Mouse (Mus musculus): Measurements from ENCODE around the gene Hcn2.

Gene Hcn2

DNA sequence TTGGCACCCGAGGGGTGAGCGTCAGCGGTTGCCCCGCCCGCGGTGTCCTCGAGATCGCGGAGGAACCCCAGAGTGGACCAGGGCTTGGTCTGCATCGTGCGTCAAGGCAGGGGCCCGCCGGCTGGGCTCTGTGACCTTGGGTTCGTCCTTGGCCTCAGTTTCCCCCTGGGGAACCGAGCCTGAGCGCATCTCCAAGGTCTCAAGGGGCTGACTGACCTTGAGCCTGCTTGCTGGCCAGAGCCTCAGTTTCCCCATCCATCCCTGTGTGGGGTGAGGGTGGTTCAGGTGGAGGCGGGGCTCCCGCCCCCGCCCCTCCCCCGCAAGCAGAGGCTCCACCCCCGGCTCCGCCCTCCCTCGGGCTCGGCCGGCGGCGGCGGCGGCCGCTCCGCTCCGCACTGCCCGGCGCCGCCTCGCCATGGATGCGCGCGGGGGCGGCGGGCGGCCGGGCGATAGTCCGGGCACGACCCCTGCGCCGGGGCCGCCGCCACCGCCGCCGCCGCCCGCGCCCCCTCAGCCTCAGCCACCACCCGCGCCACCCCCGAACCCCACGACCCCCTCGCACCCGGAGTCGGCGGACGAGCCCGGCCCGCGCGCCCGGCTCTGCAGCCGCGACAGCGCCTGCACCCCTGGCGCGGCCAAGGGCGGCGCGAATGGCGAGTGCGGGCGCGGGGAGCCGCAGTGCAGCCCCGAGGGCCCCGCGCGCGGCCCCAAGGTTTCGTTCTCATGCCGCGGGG, at the start of gene Hcn2:
Gene Hcn2, plus strand, starts transcription at position 381 of the 734 bp plus-strand sequence.
- DNase-seq (ENCODE audit: low read depth, low spot score), result no peak

GRCm38 (mm10) chr10:79668076-79668475, 48.4 kb upstream of the Hcn2 start:
- DNase-seq (ENCODE audit: low read depth, low spot score), result no peak

DNA sequence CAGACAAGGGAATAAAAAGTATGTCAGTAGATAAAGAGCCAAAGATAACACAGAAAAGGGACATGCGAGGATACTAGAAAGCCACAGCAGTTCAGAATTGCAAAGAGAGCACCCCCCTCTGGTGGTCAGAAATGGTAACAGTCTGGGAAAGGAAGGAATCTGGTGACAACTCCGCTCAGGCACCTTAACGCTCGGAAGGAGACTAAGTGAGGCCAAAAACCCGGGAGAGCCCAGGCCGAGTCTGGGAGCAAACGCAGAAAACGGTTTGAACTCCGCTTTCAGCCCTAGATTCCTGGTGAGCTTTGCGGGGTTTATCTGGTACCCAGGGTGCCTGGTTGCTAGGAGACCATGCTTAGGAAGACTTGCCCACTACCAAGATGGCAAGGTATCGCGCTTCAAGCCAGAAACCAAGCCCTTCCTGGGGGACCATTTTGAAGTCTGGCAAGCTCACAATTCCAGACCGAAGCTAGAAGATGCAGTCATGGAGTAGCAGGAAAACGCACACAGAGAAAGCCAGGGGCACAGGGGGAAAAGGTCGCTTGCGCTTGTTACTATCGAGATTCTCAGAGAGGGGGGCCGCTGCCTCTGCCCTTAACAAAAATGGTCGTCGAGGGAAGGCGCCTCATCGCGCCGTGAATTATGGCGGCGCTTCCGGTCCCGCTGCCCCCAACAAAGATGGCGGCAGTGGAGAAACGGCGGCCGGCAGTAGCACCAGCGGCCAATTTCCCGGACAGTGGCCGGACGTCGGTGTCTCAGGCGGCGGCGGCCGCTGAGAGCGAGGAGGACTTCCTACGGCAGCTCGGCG, 47.5 kb upstream of the Hcn2 start, which contains the start of gene Tpgs1:
Gene Tpgs1, plus strand, starts transcription at position 599 of the 805 bp plus-strand sequence.
- peak; percentile 83 for DNase-seq (ENCODE audit: low read depth, low spot score)

GRCm38 (mm10) chr10:79669576-79670057, 46.8 kb upstream of the Hcn2 start:
- no peak for DNase-seq (ENCODE audit: low read depth, low spot score)

DNA sequence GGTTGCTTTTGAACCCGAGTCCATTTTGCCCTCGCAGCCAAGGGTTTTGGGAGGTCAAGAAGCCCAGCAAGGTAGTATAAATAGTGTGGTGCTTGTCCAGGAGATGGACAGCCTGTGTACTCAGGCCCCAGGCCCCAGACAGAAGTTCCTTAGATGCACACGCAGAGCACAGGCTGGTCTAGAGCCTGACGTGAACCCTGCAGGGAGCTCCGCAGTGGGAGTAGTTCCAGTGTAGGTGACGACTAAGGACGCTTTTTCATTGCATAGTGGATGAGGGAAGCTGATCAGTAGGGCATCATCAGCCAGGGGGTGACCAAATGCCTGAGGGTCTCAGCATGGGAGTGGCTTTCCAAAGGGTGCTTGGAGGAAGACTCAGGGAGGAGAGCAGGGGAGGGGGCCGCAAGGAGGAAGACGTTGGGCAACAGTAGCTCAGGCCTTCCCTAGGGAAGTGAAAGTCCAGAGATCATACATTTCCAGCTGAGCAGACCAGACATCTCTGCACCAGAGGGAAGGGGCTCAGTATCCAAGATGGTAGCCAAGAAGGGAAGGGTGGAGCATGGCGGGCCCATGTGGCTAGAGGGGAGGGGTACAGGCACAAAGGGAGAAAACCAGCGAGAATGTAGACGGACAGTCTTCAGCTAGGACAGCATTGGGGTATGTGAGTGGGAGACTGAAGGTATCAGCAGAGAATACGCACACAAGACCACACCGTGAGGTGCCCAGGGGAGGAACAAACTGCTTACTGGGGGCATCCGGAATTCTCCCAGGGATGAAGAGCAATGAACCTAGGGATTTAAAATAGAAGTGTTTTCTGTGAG, 46.2 kb upstream of the Hcn2 start:
- DNase-seq (ENCODE audit: low read depth, low spot score), result no peak

DNA sequence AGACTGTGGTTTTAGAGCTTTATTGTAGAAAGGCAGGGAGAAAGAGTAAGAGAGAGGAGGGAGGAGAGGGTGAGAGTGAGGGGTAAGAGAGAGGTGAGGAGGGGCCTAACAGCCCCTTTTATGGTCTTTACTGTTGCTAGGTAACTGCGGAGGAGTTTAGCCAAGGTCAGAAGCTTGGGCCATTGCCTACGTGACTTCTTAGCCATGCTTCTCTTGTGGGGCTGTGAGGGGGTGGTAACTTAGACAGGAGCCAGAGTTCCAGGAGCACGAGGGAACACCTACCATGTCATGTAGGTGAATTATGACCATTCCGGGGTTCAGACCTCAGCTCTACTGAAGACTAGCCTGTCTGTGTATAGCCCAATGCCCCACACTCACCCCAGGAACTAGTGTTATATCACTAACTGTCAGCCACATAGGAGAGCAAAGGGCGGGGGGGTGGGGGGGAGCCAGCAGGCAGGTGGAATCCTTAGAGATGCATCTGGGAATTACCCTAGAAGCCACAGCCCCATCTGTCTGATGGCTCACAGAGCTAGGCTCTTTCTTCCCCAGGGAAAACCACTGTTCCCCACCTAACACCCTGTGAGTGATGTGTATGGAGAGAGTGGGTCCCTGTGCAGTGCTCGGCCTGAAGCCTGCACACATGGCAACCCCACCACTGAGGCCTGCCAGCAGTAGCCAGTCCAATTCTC, 44.9 kb upstream of the Hcn2 start:
- DNase-seq (ENCODE audit: low read depth, low spot score), result no peak

- DNase-seq (ENCODE audit: low read depth, low spot score), result no peak
Measured at GRCm38 (mm10) chr10:79672088-79672455, 44.4 kb upstream of the Hcn2 start.

DNA sequence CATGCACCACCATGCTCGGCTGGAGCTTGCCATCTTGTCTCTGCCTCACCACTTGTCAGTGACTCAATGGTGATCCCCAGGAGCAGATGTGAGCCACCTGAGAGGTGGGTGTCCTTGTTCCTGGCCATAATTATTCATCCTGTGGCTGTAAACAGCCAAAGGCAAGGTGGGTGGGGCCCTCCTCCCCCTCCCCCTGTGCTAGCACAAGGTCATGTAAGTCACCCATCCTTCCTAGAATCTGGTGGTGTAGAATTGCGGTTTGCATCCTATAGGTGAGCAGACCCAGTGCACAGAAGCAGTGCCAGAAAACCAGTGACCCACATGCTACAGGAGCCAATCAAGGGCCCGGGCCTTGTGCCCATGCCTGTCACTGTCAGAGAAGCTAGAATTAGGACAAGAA, 43.4 kb upstream of the Hcn2 start:
- DNase-seq (ENCODE audit: low read depth, low spot score), result no peak

GRCm38 (mm10) chr10:79675346-79676035, 40.9 kb upstream of the Hcn2 start:
- DNase-seq (ENCODE audit: low read depth, low spot score), result no peak

- DNase-seq (ENCODE audit: low read depth, low spot score), result peak; percentile 27
Measured at GRCm38 (mm10) chr10:79680606-79681495, 35.6 kb upstream of the Hcn2 start.

DNA sequence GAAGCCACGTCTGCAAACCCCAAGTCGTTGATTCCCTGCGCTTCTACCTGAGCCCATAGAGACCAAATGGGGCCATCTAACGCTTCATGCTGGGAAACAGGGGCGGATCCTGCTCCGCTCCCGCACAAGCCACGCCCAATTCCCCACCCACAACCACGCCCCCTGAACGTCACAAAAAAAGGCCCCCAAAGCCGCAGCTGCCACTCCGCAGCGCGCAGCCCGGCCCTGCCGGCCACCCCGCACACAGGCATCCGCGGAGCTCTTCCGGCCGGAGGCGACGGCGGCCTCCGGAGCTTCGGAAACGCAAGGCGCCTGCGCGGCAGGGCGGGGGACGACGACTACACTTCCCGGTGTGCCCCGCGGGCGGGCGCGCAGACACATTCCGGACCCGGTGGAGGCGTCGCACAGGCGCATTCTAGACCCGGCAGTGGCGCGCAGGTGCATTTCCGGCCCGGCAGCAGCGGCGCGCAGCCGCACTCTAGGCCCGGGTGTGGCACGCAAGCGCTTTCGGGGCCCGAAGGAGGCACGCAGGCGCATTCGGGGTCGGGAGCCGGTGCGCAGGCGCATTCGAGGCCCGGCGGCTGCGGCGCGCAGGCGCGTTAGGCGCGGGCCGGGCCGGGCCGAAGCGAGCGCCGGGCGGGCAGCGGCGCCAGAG, 34.7 kb upstream of the Hcn2 start, which contains the start of gene Cdc34:
Gene Cdc34, plus strand, starts transcription at position 605 of the 655 bp plus-strand sequence.
- peak; percentile 92 for DNase-seq (ENCODE audit: low read depth, low spot score)

- no peak for DNase-seq (ENCODE audit: low read depth, low spot score)
Measured at GRCm38 (mm10) chr10:79682551-79682915, 33.9 kb upstream of the Hcn2 start.

- peak; percentile 55 for DNase-seq (ENCODE audit: low read depth, low spot score)
Measured at GRCm38 (mm10) chr10:79682916-79683582, 33.4 kb upstream of the Hcn2 start.

- no peak for DNase-seq (ENCODE audit: low read depth, low spot score)
Measured at GRCm38 (mm10) chr10:79683726-79684640, 32.5 kb upstream of the Hcn2 start.

DNA sequence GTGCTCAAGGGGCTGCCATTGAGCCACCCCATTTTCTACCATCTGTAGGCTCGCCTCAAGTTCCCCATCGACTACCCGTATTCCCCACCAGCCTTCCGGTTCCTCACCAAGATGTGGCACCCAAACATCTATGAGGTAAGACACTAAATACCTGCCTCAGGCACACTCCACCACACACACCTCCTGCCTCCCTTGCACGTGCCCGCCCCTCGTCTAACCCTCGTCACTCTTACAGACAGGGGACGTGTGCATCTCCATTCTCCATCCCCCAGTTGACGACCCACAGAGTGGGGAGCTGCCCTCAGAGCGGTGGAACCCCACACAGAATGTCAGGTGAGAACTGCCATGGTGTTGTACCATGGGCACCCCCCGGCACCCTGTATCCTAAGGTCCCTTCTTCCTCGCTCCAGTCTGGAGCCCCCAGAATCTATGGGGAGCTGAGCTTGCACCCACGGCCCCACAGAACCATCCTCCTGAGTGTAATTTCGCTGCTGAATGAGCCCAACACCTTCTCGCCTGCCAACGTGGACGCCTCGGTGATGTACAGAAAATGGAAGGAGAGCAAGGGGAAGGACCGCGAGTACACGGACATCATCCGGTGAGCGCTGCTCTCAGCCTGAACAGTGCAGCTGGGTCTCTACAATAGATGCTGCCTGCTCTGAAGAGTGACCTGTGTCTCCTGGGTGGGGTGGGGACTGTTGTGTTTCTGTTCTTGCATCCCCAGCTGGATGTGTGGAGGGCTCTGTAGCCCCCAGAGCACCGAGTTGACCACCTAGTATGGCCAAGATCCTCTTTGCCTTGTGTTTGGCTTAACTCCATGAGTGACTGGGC, 31.4 kb upstream of the Hcn2 start:
- DNase-seq (ENCODE audit: low read depth, low spot score), result no peak

DNA sequence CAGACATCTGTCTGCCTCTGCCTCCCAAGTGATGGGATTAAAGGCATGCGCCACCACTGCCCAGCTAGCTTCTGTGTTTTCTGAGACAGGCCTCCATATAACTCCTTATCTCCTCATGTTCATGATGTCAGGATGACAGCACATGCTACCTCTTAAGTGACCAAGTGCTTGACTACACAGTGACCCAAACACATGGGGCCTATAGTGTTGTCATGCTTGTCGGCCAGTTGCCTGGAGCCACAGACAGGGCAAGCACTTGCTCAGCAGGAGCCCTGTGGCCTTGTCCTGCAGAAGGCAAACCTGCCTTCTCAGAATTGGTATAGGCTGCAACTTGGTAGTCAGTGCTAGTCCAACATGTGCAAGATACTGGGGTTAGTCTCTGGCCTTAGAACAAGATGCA, 30.2 kb upstream of the Hcn2 start:
- DNase-seq (ENCODE audit: low read depth, low spot score), result no peak

DNA sequence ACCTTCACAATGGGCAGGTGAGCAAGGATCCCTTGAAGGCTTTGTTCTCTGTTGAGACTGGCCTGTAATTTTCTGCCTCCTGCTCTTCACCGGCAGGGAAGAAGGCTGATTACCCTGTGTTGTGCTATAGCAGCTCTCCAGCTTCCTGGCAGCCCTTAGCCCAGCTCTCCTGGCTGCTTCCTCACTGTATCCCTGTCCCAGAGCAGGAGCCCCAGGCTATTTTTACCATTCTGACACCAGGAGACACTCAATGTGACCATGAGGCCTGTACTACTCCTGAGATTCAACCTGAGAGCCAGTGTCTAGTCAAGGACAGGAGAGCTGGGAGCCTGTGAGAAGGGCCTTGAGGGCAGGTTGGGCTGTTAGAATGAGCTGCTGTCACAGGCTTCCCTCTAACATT, 29.7 kb upstream of the Hcn2 start:
- no peak for DNase-seq (ENCODE audit: low read depth, low spot score)

Data from c-Kit-negative CD71-positive TER-119-positive erythroid progenitor cells, embryonic 14.5 days (primary cell).